Mouse (Mus musculus): ENCODE data around the gene Hddc3.

- TF ChIP-seq POLR2A (IDR thresholded peaks at IDR 0.05; ENCODE audit: control insufficient read depth, extremely low read depth, insufficient read depth, low read length, poor library complexity), result no peak
- TF ChIP-seq CTCF (IDR thresholded peaks at IDR 0.05; ENCODE audit: borderline replicate concordance, control insufficient read depth, extremely low read depth, insufficient read depth, low read length, poor library complexity), result no peak
These were observed 12.6 kb upstream of the Hddc3 start for GRCm38 (mm10) chr7:80330278-80330677.

Measured in thymus, adult 2 months (tissue).